Mouse (Mus musculus) megakaryocyte, adult 5-6 weeks (primary cell): ENCODE results near the gene Nynrin. TPM values are rescaled to one million over a fixed set of nuclear protein-coding genes. Genes with fewer than 3 reads are reported as not detected.

Source experiments
- ATAC-seq: 2 replicates; pipeline ENCODE4 v1.8.0; 2016; ENCODE audit warnings: mild to moderate bottlenecking, inconsistent platforms; ENCODE audit not compliant: poor library complexity, severe bottlenecking
- total RNA-seq, 2 experiments: library from RNA; stranded (forward) in 1 of 2; stranded (reverse) in 1 of 2; fragments of 153-499, 151-499 nt in 1 of 2; fragments of 221-1000, 200-1000 nt in 1 of 2; gene quantifications; 2 replicates each; pipeline versions ENCODE4 v1.2.3 to v1.2.4; 2015 to 2017

The Nynrin gene
- total RNA-seq, 2 experiments from 2014 or later, result 1.4 to 1.6 TPM

- no peak for ATAC-seq
These were observed 68.8 kb downstream of the Nynrin start for GRCm38 (mm10) chr14:55922475-55923232.

Other genes with a start within 250 kb of the Nynrin start
- gene Rec8, start 236.0 kb upstream of the Nynrin start, total RNA-seq (2015), result 0.42 and 2.2 TPM in 2 replicates
- 0.15 and 2.2 TPM in 2 replicates for gene Rec8, start 236.0 kb upstream of the Nynrin start, total RNA-seq (2017)
- 8.8 and 11.4 TPM in 2 replicates for gene Ipo4, start 218.1 kb upstream of the Nynrin start, total RNA-seq (2015)
- 2.1 and 5.1 TPM in 2 replicates for gene Ipo4, start 218.1 kb upstream of the Nynrin start, total RNA-seq (2017)
- 1.3 and 4.3 TPM in 2 replicates for gene Gm49378, start 216.1 kb upstream of the Nynrin start, total RNA-seq (2015)
- gene Gm49378, start 216.1 kb upstream of the Nynrin start, total RNA-seq (2017), result 0.84 and 1.7 TPM in 2 replicates
- gene Tm9sf1, start 210.2 kb upstream of the Nynrin start, total RNA-seq (2015), result 35.3 and 41.1 TPM in 2 replicates
- 50.8 and 53.5 TPM in 2 replicates for gene Tm9sf1, start 210.2 kb upstream of the Nynrin start, total RNA-seq (2017)
- 1.0 and 1.4 TPM in 2 replicates for gene Tssk4, start 203.8 kb upstream of the Nynrin start, total RNA-seq (2015)
- 0.26 and 0.89 TPM in 2 replicates for gene Tssk4, start 203.8 kb upstream of the Nynrin start, total RNA-seq (2017)
- 30.5 and 34.4 TPM in 2 replicates for gene Mdp1, start 193.5 kb upstream of the Nynrin start, total RNA-seq (2015)
- 27.0 and 28.3 TPM in 2 replicates for gene Mdp1, start 193.5 kb upstream of the Nynrin start, total RNA-seq (2017)
- 24.0 and 24.8 TPM in 2 replicates for gene Gmpr2, start 182.1 kb upstream of the Nynrin start, total RNA-seq (2015)
- gene Gmpr2, start 182.1 kb upstream of the Nynrin start, total RNA-seq (2017), result 26.2 and 29.7 TPM in 2 replicates
- 421 and 452 TPM in 2 replicates for gene Nedd8, start 181.9 kb upstream of the Nynrin start, total RNA-seq (2015)
- 297 and 326 TPM in 2 replicates for gene Nedd8, start 181.9 kb upstream of the Nynrin start, total RNA-seq (2017)
- 24.2 and 27.2 TPM in 2 replicates for gene Tinf2, start 172.2 kb upstream of the Nynrin start, total RNA-seq (2015)
- 25.1 and 39.8 TPM in 2 replicates for gene Tinf2, start 172.2 kb upstream of the Nynrin start, total RNA-seq (2017)
- 1.6 and 1.7 TPM in 2 replicates for gene Tgm1, start 140.1 kb upstream of the Nynrin start, total RNA-seq (2015)
- 1.0 and 2.1 TPM in 2 replicates for gene Tgm1, start 140.1 kb upstream of the Nynrin start, total RNA-seq (2017)
- gene Rabggta, start 131.7 kb upstream of the Nynrin start, total RNA-seq (2015), result 10.0 and 12.5 TPM in 2 replicates
- gene Rabggta, start 131.7 kb upstream of the Nynrin start, total RNA-seq (2017), result 8.5 and 13.7 TPM in 2 replicates
- gene Dhrs1, start 108.3 kb upstream of the Nynrin start, total RNA-seq (2015), result 112 and 121 TPM in 2 replicates
- gene Dhrs1, start 108.3 kb upstream of the Nynrin start, total RNA-seq (2017), result 44.1 and 55.0 TPM in 2 replicates
- 10.4 and 12.2 TPM in 2 replicates for gene Nop9, start 108.3 kb upstream of the Nynrin start, total RNA-seq (2015)
- gene Nop9, start 108.3 kb upstream of the Nynrin start, total RNA-seq (2017), result 11.7 and 13.9 TPM in 2 replicates
- gene Cideb, start 95.6 kb upstream of the Nynrin start, total RNA-seq (2015), result 0.27 and 1.5 TPM in 2 replicates
- gene Cideb, start 95.6 kb upstream of the Nynrin start, total RNA-seq (2017), result 0.22 TPM in 1 of 2 replicates, not detected in the other
- gene Ltb4r2, start 92.6 kb upstream of the Nynrin start, total RNA-seq (2015), result 0.16 and 0.21 TPM in 2 replicates
- gene Ltb4r2, start 92.6 kb upstream of the Nynrin start, total RNA-seq (2017), result 0.33 and 0.53 TPM in 2 replicates
- 41.4 and 46.4 TPM in 2 replicates for gene Ltb4r1, start 88.0 kb upstream of the Nynrin start, total RNA-seq (2015)
- gene Ltb4r1, start 88.0 kb upstream of the Nynrin start, total RNA-seq (2017), result 57.4 and 68.0 TPM in 2 replicates
- not detected in 2 replicates for gene Adcy4, start 69.9 kb upstream of the Nynrin start, total RNA-seq (2015)
- 0.15 TPM in 1 of 2 replicates, not detected in the other for gene Adcy4, start 69.9 kb upstream of the Nynrin start, total RNA-seq (2017)
- gene Ripk3, start 65.1 kb upstream of the Nynrin start, total RNA-seq (2015), result 79.0 and 82.5 TPM in 2 replicates
- 24.2 and 30.0 TPM in 2 replicates for gene Ripk3, start 65.1 kb upstream of the Nynrin start, total RNA-seq (2017)
- not detected in 2 replicates for gene Nfatc4, start 30.9 kb upstream of the Nynrin start, total RNA-seq (2015)
- not detected in 2 replicates for gene Nfatc4, start 30.9 kb upstream of the Nynrin start, total RNA-seq (2017)
- gene Cbln3, start 30.4 kb downstream of the Nynrin start, total RNA-seq (2015), result 0.40 TPM in 1 of 2 replicates, not detected in the other
- gene Cbln3, start 30.4 kb downstream of the Nynrin start, total RNA-seq (2017), result 0.44 TPM in 1 of 2 replicates, not detected in the other
- 9.4 and 11.8 TPM in 2 replicates for gene Khnyn, start 30.9 kb downstream of the Nynrin start, total RNA-seq (2015)
- 33.7 and 37.6 TPM in 2 replicates for gene Khnyn, start 30.9 kb downstream of the Nynrin start, total RNA-seq (2017)
- gene Sdr39u1, start 46.3 kb downstream of the Nynrin start, total RNA-seq (2015), result 1.9 and 3.0 TPM in 2 replicates
- 0.99 and 2.9 TPM in 2 replicates for gene Sdr39u1, start 46.3 kb downstream of the Nynrin start, total RNA-seq (2017)
- gene Cma1, start 90.7 kb downstream of the Nynrin start, total RNA-seq (2015), result 0.51 and 1.0 TPM in 2 replicates
- 1.8 TPM in 1 of 2 replicates, not detected in the other for gene Cma1, start 90.7 kb downstream of the Nynrin start, total RNA-seq (2017)
- not detected in 2 replicates for gene Cma2, start 97.0 kb downstream of the Nynrin start, total RNA-seq (2015)
- not detected in 2 replicates for gene Cma2, start 97.0 kb downstream of the Nynrin start, total RNA-seq (2017)
- not detected in 2 replicates for gene Mcpt1, start 164.0 kb downstream of the Nynrin start, total RNA-seq (2015)
- not detected in 2 replicates for gene Mcpt1, start 164.0 kb downstream of the Nynrin start, total RNA-seq (2017)
- not detected in 2 replicates for gene Mcpt9, start 176.5 kb downstream of the Nynrin start, total RNA-seq (2015)
- not detected in 2 replicates for gene Mcpt9, start 176.5 kb downstream of the Nynrin start, total RNA-seq (2017)
- gene Mcpt2, start 188.0 kb downstream of the Nynrin start, total RNA-seq (2015), result not detected in 2 replicates
- not detected in 2 replicates for gene Mcpt2, start 188.0 kb downstream of the Nynrin start, total RNA-seq (2017)
- gene Mcpt4, start 208.3 kb downstream of the Nynrin start, total RNA-seq (2015), result not detected in 2 replicates
- gene Mcpt4, start 208.3 kb downstream of the Nynrin start, total RNA-seq (2017), result not detected in 2 replicates
- gene Mcpt8, start 231.3 kb downstream of the Nynrin start, total RNA-seq (2015), result 641 and 651 TPM in 2 replicates
- gene Mcpt8, start 231.3 kb downstream of the Nynrin start, total RNA-seq (2017), result 298 and 314 TPM in 2 replicates
- 302 and 309 TPM in 2 replicates for gene Ctsg, start 248.6 kb downstream of the Nynrin start, total RNA-seq (2015)
- gene Ctsg, start 248.6 kb downstream of the Nynrin start, total RNA-seq (2017), result 280 and 285 TPM in 2 replicates